8 mouse cellular contexts compared by ENCODE assay signal in genomic region chr14:31435930-31436693, GRCm38 (mm10). TPM values are rescaled to one million over a fixed set of nuclear protein-coding genes. Genes with fewer than 3 reads are reported as not detected.
A peak's percentile ranks its signal among the peaks of the same experiment; 100 is the strongest.
DNase-seq lines count a peak whose midpoint lies in the region; ATAC-seq and TF ChIP-seq lines count a peak whose summit lies in the region.

TSS of gene Sh3bp5 (minus strand) at chr14:31436078.

- H3K4me2 ChIP-seq in neural tube, embryonic 15.5 days: peak within 1 kb of the TSS; percentile 72

- peak; percentile 58; the same call in 1 of the 2 replicates for TF ChIP-seq POLR2A in lung, adult 2 months (IDR thresholded peaks at IDR 0.05; ENCODE audit: borderline replicate concordance, extremely low read depth, low read depth, low read length)

- H3K27ac ChIP-seq in layer of hippocampus, adult 2 months: peak within 1 kb of the TSS; percentile 97
- H3K27ac ChIP-seq in neural tube, embryonic 15.5 days (replicated peaks): peak within 1 kb of the TSS; percentile 97

- H3K4me3 ChIP-seq in layer of hippocampus, adult 2 months: peak within 1 kb of the TSS; percentile 93
- H3K4me3 ChIP-seq in lung, adult 2 months (replicated peaks; ENCODE audit: extremely low read depth, low read depth, low read length): peak within 1 kb of the TSS; percentile 88
- peak within 1 kb of the TSS; percentile 87 for H3K4me3 ChIP-seq in neural tube, embryonic 15.5 days (replicated peaks)

- H3K9me3 ChIP-seq in neural tube, embryonic 15.5 days (replicated peaks): no peaks in the 10 kb centered on the region

- TF ChIP-seq CTCF in layer of hippocampus, adult 2 months (conservative IDR thresholded peaks at IDR 0.05): peak; percentile 100
- peak; percentile 38 for TF ChIP-seq CTCF in lung, adult 2 months (IDR thresholded peaks at IDR 0.05; ENCODE audit: insufficient read depth, low read length)

- peak; percentile 93 for DNase-seq in MN1 (ENCODE audit: low spot score)
- DNase-seq in cerebellum, adult 8-10 months: peak; percentile 98
- DNase-seq in forelimb bud, embryonic 11.5 days (ENCODE audit: low read depth, low spot score): peak; percentile 91
- DNase-seq in heart, postnatal 4 days: peak; percentile 97
- peak; percentile 87 to 93 for DNase-seq in layer of hippocampus, adult 2 months (ENCODE audit: low spot score in 2 of 2)
- peak; percentile 89 for DNase-seq in lung, adult 2 months
- peak; percentile 85 for DNase-seq in testis, postnatal 14 days (ENCODE audit: low spot score)

- peak within 1 kb of the TSS; percentile 95 for H3K9ac ChIP-seq in neural tube, embryonic 15.5 days (replicated peaks)

- peaks cover 10% of the 10 kb centered on the region for H3K4me1 ChIP-seq in lung, adult 2 months (ENCODE audit: control insufficient read depth, insufficient read depth, low read length)
- peaks cover 39% of the 10 kb centered on the region for H3K4me1 ChIP-seq in neural tube, embryonic 15.5 days

- H3K36me3 ChIP-seq in neural tube, embryonic 15.5 days: no peaks in the 10 kb centered on the region

- no peaks in the 10 kb centered on the region for H3K27me3 ChIP-seq in neural tube, embryonic 15.5 days (replicated peaks)

- ATAC-seq in neural tube, embryonic 15.5 days (ENCODE audit: low FRiP score): peak; percentile 94

- WGBS in lung, adult 2 months: 9% methylated on average over 49 of the region's 49 CpGs
- 10% methylated on average over 49 of the region's 49 CpGs for whole genome bisulfite sequencing in neural tube, embryonic 15.5 days

RNA-seq across cellular contexts. Expression of gene Sh3bp5, which starts in this region (rescaled TPM):
- total RNA-seq in heart, postnatal 4 days (2021): 10 to 100 TPM; 78.7 to 80.1 TPM
- total RNA-seq in layer of hippocampus, adult 2 months (2021): 100 to 1,000 TPM; 147 to 158 TPM
- 40.9 and 50.1 TPM in 2 replicates for polyA plus RNA-seq in lung, adult 2 months (2012; rRNA removed)
- 131 and 150 TPM in 2 replicates for polyA plus RNA-seq in neural tube, embryonic 15.5 days (2015; fragmentation: Nextera tagmentation; extraction: Ambion mirVana)

Comparison
In these comparisons a context has a peak if more than half of its experiments do, and no peak if none do; other contexts are left out.
1. Peak in every context shown above with its lines: DNase-seq, ATAC-seq, H3K4me3 ChIP-seq and H3K27ac ChIP-seq.